Comparison of ENCODE assay signal across 8 mouse cellular contexts in the genomic region with DNA sequence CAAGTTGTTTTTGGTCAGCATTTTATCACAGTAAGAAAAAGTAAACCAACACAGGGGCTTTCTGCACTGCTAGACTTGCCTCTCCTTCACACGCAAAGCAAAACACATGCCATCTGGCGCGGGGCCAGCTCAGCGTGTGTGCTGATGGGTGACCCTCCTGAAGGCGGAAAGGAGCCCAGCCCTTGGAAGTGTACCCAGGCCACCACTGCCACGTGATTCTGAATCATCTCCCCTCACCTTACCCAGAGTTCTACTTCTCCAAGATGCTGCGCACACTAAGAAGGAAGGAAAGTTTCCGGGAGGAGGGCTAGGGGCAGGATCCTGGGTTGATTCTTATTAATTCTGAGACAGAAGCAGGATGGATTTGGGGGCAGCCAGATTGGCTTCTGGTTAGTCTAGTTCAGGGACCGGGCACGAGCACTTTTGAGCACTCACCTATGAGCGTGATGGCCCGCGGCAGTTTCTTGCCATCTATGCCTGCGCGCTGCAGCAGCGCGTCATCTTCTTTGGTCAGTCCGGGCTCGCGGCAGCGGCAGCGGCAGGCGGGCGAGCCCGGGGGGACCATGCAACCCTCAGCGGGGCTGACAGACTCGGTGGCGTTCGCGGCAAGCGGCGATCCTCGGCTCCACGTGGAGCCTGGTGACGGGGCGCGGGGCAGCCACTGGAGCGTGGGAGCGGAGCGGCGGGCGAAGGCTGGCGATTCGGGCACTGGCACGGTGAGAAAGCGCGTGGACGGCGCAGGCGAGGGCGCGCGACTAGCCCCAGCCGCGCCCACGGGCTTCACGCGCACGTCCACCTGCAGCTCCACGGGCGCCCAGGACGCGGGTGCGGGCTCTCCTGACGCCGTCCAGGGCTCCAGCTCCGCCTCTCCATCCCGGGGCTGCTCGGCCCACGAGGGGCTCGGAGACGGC. TPM values are rescaled to one million over a fixed set of nuclear protein-coding genes. Genes with fewer than 3 reads are reported as not detected.
A peak's percentile ranks its signal among the peaks of the same experiment; 100 is the strongest.
DNase-seq lines count a peak whose midpoint lies in the region; ATAC-seq and TF ChIP-seq lines count a peak whose summit lies in the region.

No protein-coding gene starts in this region.

- ATAC-seq in limb, embryonic 12.5 days (ENCODE audit: insufficient number of reproducible peaks, insufficient read depth, low FRiP score, low TSS enrichment, low read depth) = peak; percentile 61
- ATAC-seq in midbrain, embryonic 14.5 days (ENCODE audit: low FRiP score, low TSS enrichment) = peak; percentile 40; the same call in 1 of the 2 replicates

- DNase-seq in cerebellum, adult 11-12 months = peak; percentile 31
- no peak for DNase-seq in cerebellum, adult 11 months
- peak; percentile 54 for DNase-seq in NIH3T3 (ENCODE audit: low read depth)
- peak; percentile 44 for DNase-seq in hindbrain, embryonic 10.5 days (ENCODE audit: low spot score)
- peak; percentile 77 for DNase-seq in midbrain, embryonic 14.5 days
- DNase-seq in urinary bladder, postnatal 14 days (ENCODE audit: low spot score) = peak; percentile 55

- peaks cover 89% of the 10 kb centered on the region for H3K27me3 ChIP-seq in hindbrain, embryonic 10.5 days (ENCODE audit: insufficient read depth, poor library complexity, severe bottlenecking)
- H3K27me3 ChIP-seq in limb, embryonic 12.5 days = peaks cover 84% of the 10 kb centered on the region
- H3K27me3 ChIP-seq in midbrain, embryonic 14.5 days (ENCODE audit: control insufficient read depth, insufficient read depth, low read length) = peaks cover 57% of the 10 kb centered on the region

- peak overlapping the region; percentile 42 for H3K4me3 ChIP-seq in embryonic fibroblast, embryonic 13.5 days (ENCODE audit: insufficient read depth, low read length)
- H3K4me3 ChIP-seq in hindbrain, embryonic 10.5 days = peak overlapping the region; percentile 70
- H3K4me3 ChIP-seq in limb, embryonic 12.5 days (replicated peaks) = peak overlapping the region; percentile 55
- H3K4me3 ChIP-seq in midbrain, embryonic 14.5 days (replicated peaks; ENCODE audit: low read depth, low read length) = peak overlapping the region; percentile 51

- no peaks in the 10 kb centered on the region for H3K9me3 ChIP-seq in hindbrain, embryonic 10.5 days
- H3K9me3 ChIP-seq in limb, embryonic 12.5 days = no peaks in the 10 kb centered on the region
- no peaks in the 10 kb centered on the region for H3K9me3 ChIP-seq in midbrain, embryonic 14.5 days (ENCODE audit: control insufficient read depth, low read length)

- H3K4me1 ChIP-seq in embryonic fibroblast, embryonic 13.5 days (ENCODE audit: control insufficient read depth, insufficient read depth, low read length) = no peaks in the 10 kb centered on the region
- peaks cover 19% of the 10 kb centered on the region for H3K4me1 ChIP-seq in hindbrain, embryonic 10.5 days (replicated peaks)
- peaks cover 18% of the 10 kb centered on the region for H3K4me1 ChIP-seq in limb, embryonic 12.5 days (replicated peaks)
- H3K4me1 ChIP-seq in midbrain, embryonic 14.5 days (ENCODE audit: control insufficient read depth, insufficient read depth, low read length) = peaks cover 8% of the 10 kb centered on the region; the same call in 1 of the 2 replicates

- TF ChIP-seq POLR2A in embryonic fibroblast, embryonic 13.5 days (IDR thresholded peaks at IDR 0.05; ENCODE audit: low read depth, low read length) = no peak

- TF ChIP-seq CTCF in embryonic fibroblast, embryonic 13.5 days (IDR thresholded peaks at IDR 0.05; ENCODE audit: borderline replicate concordance, insufficient read depth, low read length) = no peak

- WGBS in hindbrain, embryonic 10.5 days = 3% methylated on average over 67 of the region's 72 CpGs
- 1% methylated on average over 71 of the region's 72 CpGs for WGBS in limb, embryonic 12.5 days
- 1% methylated on average over 72 of the region's 72 CpGs for WGBS in midbrain, embryonic 14.5 days

- peak overlapping the region; percentile 52 for H3K9ac ChIP-seq in limb, embryonic 12.5 days (replicated peaks)
- peak overlapping the region; percentile 43; the same call in 1 of the 2 replicates for H3K9ac ChIP-seq in midbrain, embryonic 14.5 days (replicated peaks; ENCODE audit: low read length)

- no peaks in the 10 kb centered on the region for H3K36me3 ChIP-seq in hindbrain, embryonic 10.5 days
- H3K36me3 ChIP-seq in limb, embryonic 12.5 days = no peaks in the 10 kb centered on the region
- 0 out of 2 replicates have a peak, but pooled peaks cover 4% of the 10 kb centered on the region for H3K36me3 ChIP-seq in midbrain, embryonic 14.5 days (ENCODE audit: control insufficient read depth, insufficient read depth, low read length)

- peak overlapping the region; percentile 99 for H3K4me2 ChIP-seq in limb, embryonic 12.5 days
- peak overlapping the region; percentile 98 for H3K4me2 ChIP-seq in midbrain, embryonic 14.5 days (ENCODE audit: low read length)

- no peak overlapping the region for H3K27ac ChIP-seq in embryonic fibroblast, embryonic 13.5 days (ENCODE audit: insufficient read depth, low read length)
- H3K27ac ChIP-seq in hindbrain, embryonic 10.5 days = peak overlapping the region; percentile 62; the same call in 1 of the 2 replicates
- H3K27ac ChIP-seq in limb, embryonic 12.5 days = no peak overlapping the region
- no peak overlapping the region for H3K27ac ChIP-seq in midbrain, embryonic 14.5 days (replicated peaks; ENCODE audit: low read depth, low read length)

RNA-seq across cellular contexts. Expression of gene Klrg2, which starts 0.8 kb away (rescaled TPM):
- polyA plus RNA-seq in embryonic fibroblast, embryonic 13.5 days (2011; ENCODE audit: insufficient read length, low read depth, missing spikeins) = 1.1 and 2.3 TPM in 2 replicates
- 0.05 and 0.14 TPM in 2 replicates for polyA plus RNA-seq in hindbrain, embryonic 10.5 days (2016; fragmentation: Nextera tagmentation; extraction: Ambion mirVana)
- 0.11 and 0.12 TPM in 2 replicates for polyA plus RNA-seq in limb, embryonic 12.5 days (2016; fragmentation: Nextera tagmentation; extraction: Ambion mirVana)
- polyA plus RNA-seq in midbrain, embryonic 14.5 days (2014; fragmentation: Nextera tagmentation; extraction: Ambion mirVana) = 0.12 and 0.18 TPM in 2 replicates

RNA-seq across cellular contexts. Expression of gene Clec2l, which starts 26.7 kb away (rescaled TPM):
- polyA plus RNA-seq in embryonic fibroblast, embryonic 13.5 days (2011; ENCODE audit: insufficient read length, low read depth, missing spikeins) = 0.61 and 0.68 TPM in 2 replicates
- polyA plus RNA-seq in hindbrain, embryonic 10.5 days (2016; fragmentation: Nextera tagmentation; extraction: Ambion mirVana) = 1.1 and 1.7 TPM in 2 replicates
- 1.9 and 2.8 TPM in 2 replicates for polyA plus RNA-seq in limb, embryonic 12.5 days (2016; fragmentation: Nextera tagmentation; extraction: Ambion mirVana)
- polyA plus RNA-seq in midbrain, embryonic 14.5 days (2014; fragmentation: Nextera tagmentation; extraction: Ambion mirVana) = 12.9 and 25.5 TPM in 2 replicates
